Mouse (Mus musculus) thymus, adult 2 months (tissue): ENCODE results near the gene Vps18.

ENCODE experiments used
- CTCF ChIP-seq: fragments of 200-500 bp; IDR thresholded peaks from 2 replicates; pipeline ENCODE4 v1.5.1; 2012; ENCODE audit warnings: mild to moderate bottlenecking, control low read depth, low read length, moderate library complexity, borderline replicate concordance; ENCODE audit not compliant: control insufficient read depth, poor library complexity, insufficient read depth; ENCODE audit errors: extremely low read depth
- POLR2A ChIP-seq: fragments of 200-500 bp; IDR thresholded peaks from 2 replicates; pipeline ENCODE4 v1.6.1; 2012; ENCODE audit warnings: mild to moderate bottlenecking, low read length, control low read depth, moderate library complexity; ENCODE audit not compliant: control insufficient read depth, poor library complexity, insufficient read depth; ENCODE audit errors: extremely low read depth

DNA sequence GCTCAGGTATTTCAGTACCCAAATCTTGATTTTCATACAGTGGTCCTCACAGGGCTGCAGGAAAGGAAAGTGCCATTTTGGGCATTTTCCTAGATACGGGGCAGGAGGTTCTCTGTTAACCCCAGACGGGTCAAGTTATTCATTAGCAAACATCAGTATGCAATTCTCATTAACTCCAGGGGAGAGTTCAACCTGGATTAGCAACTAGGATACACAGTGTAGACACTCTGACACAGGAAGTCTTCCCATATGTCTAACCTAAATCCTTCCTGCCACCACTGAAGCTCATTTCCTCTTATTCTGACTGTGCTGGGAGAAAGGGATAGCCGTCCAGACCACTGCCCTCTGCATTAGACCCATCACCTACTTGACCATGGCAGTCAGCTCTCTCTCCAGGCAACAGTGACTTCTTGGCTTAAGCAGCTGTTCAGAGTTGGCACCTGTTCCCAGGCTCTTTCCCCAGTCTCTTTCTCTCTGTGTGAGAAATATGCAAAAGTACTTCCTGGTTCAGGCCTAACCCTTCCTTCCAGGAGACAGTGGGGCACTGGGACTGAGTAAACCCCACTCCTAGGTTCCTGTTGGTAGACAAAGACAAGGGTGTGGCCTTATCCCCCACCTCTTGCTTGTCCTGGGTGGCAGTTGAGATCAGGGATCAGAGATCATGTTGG is 29.6 kb downstream of the Vps18 start:
- TF ChIP-seq CTCF (no peak), POLR2A (no peak)
